Mouse (Mus musculus): ENCODE results near the gene Epha4. TPM values are rescaled to one million over a fixed set of nuclear protein-coding genes. Genes with fewer than 3 reads are reported as not detected.

Epha4 gene
- total and polyA plus RNA-seq, 3 experiments = 3.9 to 26.0 (median 13.0) TPM

DNA sequence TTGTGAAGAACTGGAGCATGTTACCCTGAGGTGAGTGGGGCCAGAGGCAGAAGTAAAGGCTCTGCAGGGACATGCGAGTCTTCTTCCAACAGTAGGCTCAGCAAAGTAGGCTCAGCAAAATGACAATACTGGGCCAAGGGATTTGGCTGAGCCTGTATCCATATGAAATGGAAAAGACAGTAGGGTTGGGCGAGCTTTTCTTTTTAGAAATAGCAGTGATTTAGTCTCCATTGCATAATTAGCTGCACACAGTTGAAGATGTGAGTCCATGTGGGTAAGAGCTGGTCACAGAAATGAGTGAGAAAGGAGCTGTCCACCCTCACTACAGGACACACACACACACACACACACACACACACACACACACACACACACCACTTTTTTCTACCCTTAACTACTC lies 104.2 kb downstream of the Epha4 start (continued):
- TF ChIP-seq RAD21 (IDR thresholded peaks at IDR 0.05; ENCODE audit: low read depth, low read length) = no peak

DNA sequence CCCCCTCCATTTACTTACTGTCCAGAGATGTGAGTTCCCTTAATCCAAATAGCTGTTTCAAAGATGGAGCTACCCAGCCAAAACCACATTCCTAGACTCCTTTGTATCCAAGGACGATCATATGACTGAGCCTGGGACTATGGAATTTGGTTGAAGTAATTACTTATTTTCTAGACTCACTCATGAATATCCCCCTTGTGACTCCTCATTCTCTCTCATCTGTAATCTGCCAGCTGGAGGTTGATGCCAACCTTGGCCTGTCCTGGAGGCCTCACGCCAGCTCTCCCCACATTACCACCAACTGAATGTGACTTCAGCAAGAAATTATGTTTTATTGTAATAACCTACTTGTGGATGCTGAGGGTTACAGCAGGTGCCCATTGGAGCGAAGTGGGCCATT lies 104.7 kb downstream of the Epha4 start:
- DNase-seq (ENCODE audit: extremely low read depth) = no peak
- no peaks in the 10 kb centered on the region for H3K4me1 ChIP-seq (ENCODE audit: control insufficient read depth in 1 of 2, insufficient read depth in 2 of 2)

DNA sequence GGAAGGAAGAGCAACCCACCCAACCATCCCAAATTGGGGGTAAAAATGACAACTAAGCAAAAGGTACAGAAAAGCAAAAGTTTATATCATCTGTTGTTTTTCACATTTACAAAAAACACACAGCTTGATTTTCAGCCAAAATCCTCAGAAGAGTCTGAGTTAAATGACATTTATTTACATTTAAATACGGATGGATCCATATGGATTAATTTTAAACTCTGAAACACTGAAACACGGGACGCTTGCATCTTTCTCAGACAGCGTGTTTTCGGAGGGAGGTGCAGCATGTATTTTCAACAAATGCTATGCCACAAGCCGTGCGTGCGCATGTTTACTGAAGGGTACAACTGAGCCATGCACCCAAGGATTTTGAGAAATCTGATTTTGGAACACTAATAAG lies 105.4 kb downstream of the Epha4 start:
- Histone ChIP-seq H3K4me2 (ENCODE audit: insufficient read depth, low read depth, poor library complexity, severe bottlenecking) (no peak overlapping the region), H3K9me3 (replicated peaks; ENCODE audit: low read length) (no peaks in the 10 kb centered on the region), H3K27ac (ENCODE audit: insufficient read depth, low read depth) (no peak overlapping the region), H3K27me3 (replicated peaks) (no peaks in the 10 kb centered on the region), H3K9ac (ENCODE audit: insufficient read depth, low read depth) (no peak overlapping the region), H3K4me1 (ENCODE audit: control insufficient read depth in 1 of 2, insufficient read depth in 2 of 2) (0 out of 4 replicates have a peak, but pooled peaks cover 0 to 2% of the 10 kb centered on the region in 2 experiments), H3K79me2 (replicated peaks; ENCODE audit: control insufficient read depth, extremely low read depth, insufficient read depth, poor library complexity, severe bottlenecking) (0 out of 2 replicates have a peak, but pooled peaks cover 4% of the 10 kb centered on the region), H3K4me3 (replicated peaks in 1 of 3; ENCODE audit: low read depth in 2 of 3, low read length in 2 of 3, poor library complexity in 1 of 3) (no peak overlapping the region), H3K36me3 (replicated peaks in 1 of 2; ENCODE audit: control insufficient read depth in 1 of 2, insufficient read depth in 1 of 2, low read length in 1 of 2) (peaks cover 0 to 8% of the 10 kb centered on the region in 2 experiments)
- dilution Hi-C loops (cut with MboI; ENCODE audit: extremely low pct_ligation_motif_present, extremely low pct_unique_long_range_greater_than_20kb, low sequenced_read_pairs) = no loop called here
- no peak for DNase-seq (ENCODE audit: extremely low read depth)
- in situ Hi-C loops (cut with MboI; ENCODE audit: low pct_ligation_motif_present, low pct_unique_long_range_greater_than_20kb, low sequenced_read_pairs) = no loop called here
- TF ChIP-seq SIN3A (IDR thresholded peaks at IDR 0.05; ENCODE audit: low read length) = no peak
- no peak for TF ChIP-seq NRF1 (IDR thresholded peaks at IDR 0.05; ENCODE audit: low read depth, low read length)
- TF ChIP-seq RAD21 (IDR thresholded peaks at IDR 0.05; ENCODE audit: low read depth, low read length) = no peak
- no peak for TF ChIP-seq POLR2A (IDR thresholded peaks at IDR 0.05; ENCODE audit: low read depth, low read length)
- TF ChIP-seq POLR2AphosphoS2 (IDR thresholded peaks at IDR 0.05; ENCODE audit: low read depth, low read length) = no peak
- no peak for TF ChIP-seq TCF12 (IDR thresholded peaks at IDR 0.05; ENCODE audit: low read depth, low read length)
- TF ChIP-seq CHD1 (IDR thresholded peaks at IDR 0.05; ENCODE audit: low read depth, low read length) = no peak
- TF ChIP-seq SMC3 (IDR thresholded peaks at IDR 0.05; ENCODE audit: low read depth, low read length) = no peak
- TF ChIP-seq JUND (conservative IDR thresholded peaks at IDR 0.05; ENCODE audit: low read depth, low read length) = no peak
- no peak for TF ChIP-seq MXI1 (IDR thresholded peaks at IDR 0.05; ENCODE audit: low read depth, low read length)
- TF ChIP-seq USF2 (conservative IDR thresholded peaks at IDR 0.05; ENCODE audit: low read depth, low read length) = no peak
- TF ChIP-seq ZNF384 (IDR thresholded peaks at IDR 0.05; ENCODE audit: low read depth, low read length) = no peak
- no peak for TF ChIP-seq MEF2A (IDR thresholded peaks at IDR 0.05; ENCODE audit: borderline replicate concordance, low read depth, low read length)
- TF ChIP-seq KAT2A (IDR thresholded peaks at IDR 0.05; ENCODE audit: insufficient replicate concordance, low read length) = no peak
- TF ChIP-seq USF1 (IDR thresholded peaks at IDR 0.05; ENCODE audit: low read depth, low read length) = no peak
- TF ChIP-seq TBP (conservative IDR thresholded peaks at IDR 0.05; ENCODE audit: low read depth, low read length) = no peak
- TF ChIP-seq ZC3H11A (IDR thresholded peaks at IDR 0.05; ENCODE audit: low read depth, low read length) = no peak
- no peak for TF ChIP-seq MAZ (IDR thresholded peaks at IDR 0.05; ENCODE audit: low read depth, low read length)
- TF ChIP-seq EP300 (IDR thresholded peaks at IDR 0.05; ENCODE audit: low read length) = no peak

More for the DNA sequence above, 104.7 kb downstream of the Epha4 start:
- H3K79me2 ChIP-seq (replicated peaks; ENCODE audit: control insufficient read depth, extremely low read depth, insufficient read depth, poor library complexity, severe bottlenecking) = 0 out of 2 replicates have a peak, but pooled peaks cover 4% of the 10 kb centered on the region
- no peak overlapping the region for H3K27ac ChIP-seq (ENCODE audit: insufficient read depth, low read depth)
- no peaks in the 10 kb centered on the region for H3K27me3 ChIP-seq (replicated peaks)
- no peak overlapping the region for H3K4me2 ChIP-seq (ENCODE audit: insufficient read depth, low read depth, poor library complexity, severe bottlenecking)
- no peak overlapping the region for H3K9ac ChIP-seq (ENCODE audit: insufficient read depth, low read depth)
- TF ChIP-seq MXI1 (IDR thresholded peaks at IDR 0.05; ENCODE audit: low read depth, low read length) = no peak
- TF ChIP-seq CTCF (conservative IDR thresholded peaks at IDR 0.05 in 1 of 2, IDR thresholded peaks at IDR 0.05 in 1 of 2; ENCODE audit: low read depth in 2 of 2, low read length in 2 of 2) = no peak
- no peak for TF ChIP-seq MEF2A (IDR thresholded peaks at IDR 0.05; ENCODE audit: borderline replicate concordance, low read depth, low read length)
- no peak for TF ChIP-seq HCFC1 (IDR thresholded peaks at IDR 0.05; ENCODE audit: low read depth, low read length)
- TF ChIP-seq SMC3 (IDR thresholded peaks at IDR 0.05; ENCODE audit: low read depth, low read length) = no peak
- TF ChIP-seq POLR2AphosphoS2 (IDR thresholded peaks at IDR 0.05; ENCODE audit: low read depth, low read length) = no peak
- TF ChIP-seq IRF4 (IDR thresholded peaks at IDR 0.05; ENCODE audit: low read depth, low read length) = no peak
- no peak for TF ChIP-seq MAX (IDR thresholded peaks at IDR 0.05; ENCODE audit: low read length)
- TF ChIP-seq PAX5 (IDR thresholded peaks at IDR 0.05; ENCODE audit: low read length) = no peak
- no peak for TF ChIP-seq NRF1 (IDR thresholded peaks at IDR 0.05; ENCODE audit: low read depth, low read length)
- TF ChIP-seq ZKSCAN1 (IDR thresholded peaks at IDR 0.05; ENCODE audit: borderline replicate concordance, low read depth, low read length) = no peak
- no peak for TF ChIP-seq MAFK (IDR thresholded peaks at IDR 0.05; ENCODE audit: insufficient replicate concordance, low read length)
- no peak for TF ChIP-seq POLR2A (IDR thresholded peaks at IDR 0.05; ENCODE audit: low read depth, low read length)
- H3K9me3 ChIP-seq (replicated peaks; ENCODE audit: low read length) = no peaks in the 10 kb centered on the region
- H3K4me3 ChIP-seq (replicated peaks in 1 of 3; ENCODE audit: low read depth in 2 of 3, low read length in 2 of 3, poor library complexity in 1 of 3) = no peak overlapping the region
- in situ Hi-C loops (cut with MboI; ENCODE audit: low pct_ligation_motif_present, low pct_unique_long_range_greater_than_20kb, low sequenced_read_pairs) (no loop called here), dilution Hi-C loops (cut with MboI; ENCODE audit: extremely low pct_ligation_motif_present, extremely low pct_unique_long_range_greater_than_20kb, low sequenced_read_pairs) (no loop called here)
- H3K36me3 ChIP-seq (replicated peaks in 1 of 2; ENCODE audit: control insufficient read depth in 1 of 2, insufficient read depth in 1 of 2, low read length in 1 of 2) = peaks cover 0 to 10% of the 10 kb centered on the region in 2 experiments
